Mouse (Mus musculus): ENCODE measurements around the gene Nlgn3.

Nlgn3 gene

GRCm38 (mm10) chrX:101299055-101299454 is at the start of gene Nlgn3:
Gene Nlgn3, plus strand, starts transcription at chrX:101299168.
- DNase-seq: peak in 1 of 2 experiments; percentile 27

- peak; percentile 89 to 93 for DNase-seq
Observed at GRCm38 (mm10) chrX:101253952-101254729, 44.8 kb upstream of the Nlgn3 start, which contains the start of gene Foxo4. Gene Foxo4, plus strand, starts transcription at chrX:101254528.

- peak in 1 of 2 experiments; percentile 6 for DNase-seq
Observed at GRCm38 (mm10) chrX:101254740-101255139, 44.2 kb upstream of the Nlgn3 start.

- peak; percentile 19 to 25 for DNase-seq
Observed at GRCm38 (mm10) chrX:101256603-101257002, 42.4 kb upstream of the Nlgn3 start.

- DNase-seq: no peak
Observed at GRCm38 (mm10) chrX:101260441-101261325, 38.3 kb upstream of the Nlgn3 start.

GRCm38 (mm10) chrX:101263892-101264291 is 35.1 kb upstream of the Nlgn3 start, which contains the start of gene Gm614:
Gene Gm614, minus strand, starts transcription at chrX:101263992.
- DNase-seq: no peak

DNA sequence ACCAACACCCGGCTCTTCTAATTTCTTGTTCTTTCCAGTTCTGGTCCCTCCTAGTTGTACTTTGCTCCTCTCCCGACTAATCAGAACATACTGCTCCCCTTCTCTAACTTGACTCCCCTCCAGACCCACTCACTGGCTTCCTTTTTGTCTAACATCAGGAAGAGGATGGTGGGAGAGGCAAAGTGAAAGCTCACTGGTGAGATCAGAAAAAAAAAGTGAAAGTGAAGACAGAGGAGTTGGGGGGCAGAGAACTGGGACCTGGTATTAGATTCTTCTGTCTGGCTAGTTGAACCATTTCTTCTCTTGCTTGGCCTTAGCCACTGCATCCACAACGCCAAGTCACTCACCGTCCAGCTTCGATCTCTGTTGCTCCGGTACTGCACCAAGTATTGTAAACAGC is 32.3 kb upstream of the Nlgn3 start:
- no peak for DNase-seq

GRCm38 (mm10) chrX:101268025-101268754 is 30.8 kb upstream of the Nlgn3 start, which contains the start of gene Il2rg:
Gene Il2rg, minus strand, starts transcription at chrX:101268255.
- DNase-seq: peak in 1 of 2 experiments; percentile 20

DNA sequence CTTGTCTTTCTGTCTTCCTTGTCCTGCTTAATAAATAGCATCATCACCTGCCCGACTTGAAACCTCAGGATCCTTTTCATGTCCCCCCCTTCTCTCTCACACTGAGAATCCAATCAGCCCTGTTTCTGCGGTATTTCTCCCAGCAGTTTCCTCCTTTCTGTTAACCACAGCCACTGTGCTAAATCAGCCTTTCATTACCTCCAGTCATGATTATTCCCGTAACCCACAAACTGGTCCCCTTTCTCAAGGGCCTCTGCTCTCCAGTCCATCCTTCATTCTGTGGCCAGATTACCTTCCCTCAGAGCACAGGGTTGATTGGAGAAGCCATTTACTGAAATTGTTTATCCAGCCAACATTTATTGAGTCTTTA is 30.2 kb upstream of the Nlgn3 start, which contains the start of gene Gm20489:
Gm20489 (minus strand) TSS at position 269 of the 370 bp plus-strand sequence.
- no peak for DNase-seq

- no peak for DNase-seq
Observed at GRCm38 (mm10) chrX:101273410-101273809, 25.6 kb upstream of the Nlgn3 start.

- DNase-seq: peak; percentile 92 to 95
Observed at GRCm38 (mm10) chrX:101273875-101274738, 24.9 kb upstream of the Nlgn3 start, which contains the start of gene Med12. Gene Med12, plus strand, starts transcription at chrX:101274030.

DNA sequence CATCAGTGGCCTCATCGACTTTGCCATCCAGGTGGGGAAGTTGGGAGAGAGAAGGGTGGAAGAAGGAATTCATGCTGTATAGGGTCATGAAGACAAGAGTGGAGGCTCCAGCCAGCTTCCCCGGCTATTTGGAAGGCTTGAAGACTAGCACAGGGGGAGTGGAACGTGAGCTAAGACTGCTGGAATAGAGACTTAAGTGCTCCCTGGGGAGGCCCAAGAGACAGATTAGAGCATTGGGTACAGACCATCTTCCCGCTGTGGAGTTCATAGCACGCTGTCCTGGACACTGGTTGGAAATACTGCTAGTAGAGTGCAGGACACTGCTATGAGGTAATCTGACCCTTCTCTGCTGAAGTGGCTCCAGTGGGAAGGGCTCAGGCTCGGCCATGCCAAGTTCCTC is 16.2 kb upstream of the Nlgn3 start:
- DNase-seq: no peak

DNA sequence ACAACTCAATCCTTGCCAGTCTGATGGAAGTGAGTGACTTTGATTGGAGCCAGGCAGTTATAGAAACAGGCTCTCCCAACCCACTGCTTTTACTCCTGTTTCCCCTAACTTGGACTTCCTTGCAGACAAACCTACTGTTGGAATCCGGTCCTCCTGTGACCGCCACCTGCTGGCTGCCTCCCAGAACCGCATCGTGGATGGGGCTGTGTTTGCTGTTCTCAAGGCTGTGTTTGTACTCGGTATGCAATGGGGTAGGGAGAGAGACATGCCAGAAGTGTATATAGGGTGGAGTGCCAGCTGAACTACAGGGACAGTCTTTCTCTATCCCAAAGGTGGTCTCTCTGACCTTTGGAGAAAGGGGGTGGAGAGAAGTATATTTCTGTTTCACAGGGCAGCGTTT is 13.4 kb upstream of the Nlgn3 start:
- DNase-seq: peak; percentile 62 to 75

GRCm38 (mm10) chrX:101285953-101286670 is 12.9 kb upstream of the Nlgn3 start:
- no peak for DNase-seq

GRCm38 (mm10) chrX:101287543-101287942 is 11.4 kb upstream of the Nlgn3 start:
- DNase-seq: no peak

DNA sequence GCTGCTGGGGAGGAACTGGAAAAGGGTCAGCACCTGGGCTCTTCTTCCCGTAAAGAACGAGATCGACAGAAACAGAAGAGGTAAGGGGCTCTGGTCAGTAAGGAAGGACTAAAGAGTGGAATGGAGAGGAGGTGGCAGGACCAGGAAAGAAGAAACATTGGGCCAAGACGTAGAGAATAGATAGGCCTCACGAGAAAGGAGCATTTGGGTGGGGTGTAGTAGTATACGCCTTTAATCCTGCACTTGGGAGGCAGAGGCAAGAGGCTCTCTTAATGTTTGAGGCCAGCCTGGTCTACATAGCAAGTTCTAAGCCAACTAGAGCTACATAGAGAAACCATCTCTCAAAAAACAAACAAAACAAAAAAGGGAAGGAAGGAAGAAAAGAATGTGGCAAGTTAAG is 10.5 kb upstream of the Nlgn3 start:
- no peak for DNase-seq

DNA sequence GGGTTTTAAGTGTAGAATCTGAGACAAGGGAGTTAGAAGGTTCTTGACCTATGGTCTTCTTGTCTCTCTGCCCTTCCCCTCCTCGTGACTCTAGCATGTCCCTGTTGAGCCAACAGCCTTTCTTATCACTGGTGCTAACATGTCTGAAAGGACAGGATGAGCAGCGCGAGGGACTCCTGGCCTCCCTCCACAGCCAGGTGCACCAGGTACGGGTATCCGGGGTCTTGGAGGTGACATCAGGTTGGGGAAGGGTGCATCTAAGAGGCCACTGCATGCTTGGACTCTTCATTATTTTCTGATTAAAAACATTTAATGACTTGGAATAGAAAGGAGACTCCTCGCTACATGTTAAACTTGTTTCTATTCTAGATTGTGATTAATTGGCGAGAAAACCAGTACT is 9.9 kb upstream of the Nlgn3 start:
- DNase-seq: no peak

DNA sequence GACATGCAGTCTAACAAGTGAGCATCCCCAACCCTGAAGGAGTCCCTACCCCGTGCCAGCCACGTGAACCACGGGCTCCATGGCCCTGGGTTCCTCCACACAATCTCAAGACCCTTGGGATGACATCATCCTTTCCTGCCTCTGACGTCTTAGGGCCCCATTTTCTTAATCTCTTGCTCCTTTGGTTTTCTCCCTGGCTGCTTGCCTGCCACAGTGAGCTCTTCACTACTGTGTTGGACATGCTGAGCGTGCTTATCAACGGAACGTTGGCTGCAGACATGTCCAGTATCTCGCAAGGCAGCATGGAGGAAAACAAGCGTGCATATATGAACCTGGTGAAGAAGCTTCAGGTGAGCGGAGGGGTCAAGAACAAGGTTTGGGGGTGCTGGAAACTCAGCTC is 8.9 kb upstream of the Nlgn3 start:
- DNase-seq: no peak

GRCm38 (mm10) chrX:101299473-101300426 is 782 bp downstream of the Nlgn3 start:
- DNase-seq: no peak
